Mouse (Mus musculus) E14TG2a.4 (cell line): ENCODE data around the gene Rnase11.

ENCODE experiments used
- CTCF ChIP-seq: conservative IDR thresholded peaks from 2 replicates; pipeline ENCODE4 v1.5.1; 2014; ENCODE audit warnings: low read length
- NANOG ChIP-seq: IDR thresholded peaks from 2 replicates; pipeline ENCODE4 v1.6.1; 2014; ENCODE audit warnings: borderline replicate concordance, low read length, mixed read lengths
- POU5F1 ChIP-seq: IDR thresholded peaks from 2 replicates; pipeline ENCODE4 v1.6.1; 2014; ENCODE audit warnings: low read length, borderline replicate concordance

GRCm38 (mm10) chr14:51081035-51081434 lies 31.1 kb upstream of the Rnase11 start:
- TF ChIP-seq CTCF = no peak
- TF ChIP-seq POU5F1 = no peak
- no peak for TF ChIP-seq NANOG
